Mouse (Mus musculus) intestine, embryonic 14.5 days (tissue): ENCODE results near the gene Hsf2bp. TPM values are rescaled to one million over a fixed set of nuclear protein-coding genes. Genes with fewer than 3 reads are reported as not detected.

Experiments
- ATAC-seq: fragments of 200-750 bp; cut with Nextera tagmentation; replicated peaks from 2 replicates; pipeline ENCODE4 v1.8.0; 2017; ENCODE audit warnings: low read depth, moderate number of reproducible peaks, moderate TSS enrichment, moderate library complexity; ENCODE audit not compliant: low FRiP score, low TSS enrichment
- DNase-seq: peaks from one replicate; pipeline ENCODE4 v3.0.0-alpha.2; 2018; ENCODE audit warnings: low spot score
- H3K27ac ChIP-seq: fragments of 300-500 bp; sonication (generic); 2 replicates; pipeline ENCODE4 v1.5.1; 2014; ENCODE audit warnings: low read depth, mild to moderate bottlenecking, control low read depth
- H3K27me3 ChIP-seq: fragments of 300-500 bp; sonication (generic); replicated peaks from 2 replicates; pipeline ENCODE4 v1.6.1; 2014; ENCODE audit warnings: low read length, control low read depth; ENCODE audit not compliant: control insufficient read depth, insufficient read depth
- H3K36me3 ChIP-seq: fragments of 300-500 bp; sonication (generic); 2 replicates; pipeline ENCODE4 v1.6.1; 2014; ENCODE audit warnings: low read length, control low read depth; ENCODE audit not compliant: control insufficient read depth, insufficient read depth
- H3K4me1 ChIP-seq: fragments of 300-500 bp; sonication (generic); replicated peaks from 2 replicates; pipeline ENCODE4 v1.6.1; 2014; ENCODE audit warnings: low read length, control low read depth, mixed read lengths; ENCODE audit not compliant: control insufficient read depth, insufficient read depth
- H3K4me2 ChIP-seq: fragments of 300-500 bp; sonication (generic); 2 replicates; pipeline ENCODE4 v1.6.1; 2014; ENCODE audit warnings: low read length
- H3K4me3 ChIP-seq: fragments of 300-500 bp; sonication (generic); 2 replicates; pipeline ENCODE4 v1.5.1; 2014; ENCODE audit warnings: low read depth, low read length, control low read depth, mixed read lengths
- H3K9ac ChIP-seq: fragments of 300-500 bp; sonication (generic); 2 replicates; pipeline ENCODE4 v1.6.1; 2014; ENCODE audit warnings: mild to moderate bottlenecking, low read length
- H3K9me3 ChIP-seq: fragments of 300-500 bp; sonication (generic); 2 replicates; pipeline ENCODE4 v1.6.1; 2016; ENCODE audit warnings: low read length, control low read depth; ENCODE audit not compliant: control insufficient read depth
- WGBS: fragments of 180-500 bp; shearing (Covaris S2); extraction: QIAGEN DNeasy Blood & Tissue Kit; methylation state at CpG from one replicate; pipeline ENCODE4 v1.1.7; 2014; 5-methylcytosine and 5-hydroxymethylcytosine counted together
- polyA plus RNA-seq: library from polyadenylated mRNA; unstranded; fragments of >200 nt; fragmentation: Nextera tagmentation; extraction: Ambion mirVana; gene quantifications from 2 replicates; pipeline ENCODE4 v1.2.1, GENCODE M21; 2014

The Hsf2bp gene
- polyA plus RNA-seq, 1 experiment from 2014 or later: 0.39 TPM

GRCm38 (mm10) chr17:31935091-31935830 lies 100.9 kb downstream of the Hsf2bp start:
- Histone ChIP-seq H3K27me3 (no peaks in the 10 kb centered on the region), H3K27ac (no peak overlapping the region), H3K9me3 (no peaks in the 10 kb centered on the region), H3K4me1 (peaks cover 12% of the 10 kb centered on the region; the same call in 1 of the 2 replicates), H3K36me3 (no peaks in the 10 kb centered on the region), H3K4me2 (no peak overlapping the region), H3K9ac (no peak overlapping the region), H3K4me3 (no peak overlapping the region)
- DNase-seq: no peak
- ATAC-seq: no peak
- 80% methylated on average over 6 of the region's 6 CpGs for WGBS

- Histone ChIP-seq H3K4me2 (no peak overlapping the region), H3K27me3 (no peaks in the 10 kb centered on the region), H3K9ac (no peak overlapping the region), H3K36me3 (no peaks in the 10 kb centered on the region), H3K9me3 (no peaks in the 10 kb centered on the region), H3K4me1 (peaks cover 12% of the 10 kb centered on the region; the same call in 1 of the 2 replicates), H3K27ac (no peak overlapping the region), H3K4me3 (no peak overlapping the region)
- ATAC-seq: no peak
- 87% methylated on average over 1 of the region's 1 CpGs for WGBS
- no peak for DNase-seq
Measured at GRCm38 (mm10) chr17:31933956-31934355, 102.2 kb downstream of the Hsf2bp start.

DNA sequence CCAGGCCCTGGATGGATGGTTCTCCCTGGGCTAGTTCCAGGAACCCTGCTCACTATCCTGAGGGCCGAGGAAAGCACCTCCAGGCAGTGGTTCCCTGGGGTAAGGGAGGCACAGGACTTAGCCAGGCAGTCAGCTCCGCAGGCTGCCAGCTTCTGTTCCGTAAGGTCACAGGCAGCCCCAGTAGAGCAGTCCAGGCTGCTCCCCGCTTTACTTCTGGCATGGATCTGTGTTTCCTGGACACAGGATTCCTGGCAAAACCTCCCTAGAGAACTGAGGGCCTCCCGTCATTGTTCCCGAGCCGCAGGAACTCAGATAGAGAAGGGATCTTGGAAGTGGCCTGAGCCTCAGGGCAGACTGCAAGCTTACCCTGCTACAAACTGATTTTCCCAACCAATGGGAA lies 104.7 kb downstream of the Hsf2bp start:
- H3K9me3 ChIP-seq: no peaks in the 10 kb centered on the region
- peak overlapping the region; percentile 5; the same call in 1 of the 2 replicates for H3K9ac ChIP-seq
- H3K4me1 ChIP-seq: 0 out of 2 replicates have a peak, but pooled peaks cover 3% of the 10 kb centered on the region
- H3K27me3 ChIP-seq: no peaks in the 10 kb centered on the region
- DNase-seq: no peak
- H3K36me3 ChIP-seq: no peaks in the 10 kb centered on the region
- no peak overlapping the region for H3K4me2 ChIP-seq
- 60% methylated on average over 7 of the region's 7 CpGs for WGBS
- no peak overlapping the region for H3K4me3 ChIP-seq
- ATAC-seq: no peak
- no peak overlapping the region for H3K27ac ChIP-seq

- no peaks in the 10 kb centered on the region for H3K27me3 ChIP-seq
- H3K4me3 ChIP-seq: no peak overlapping the region
- H3K9ac ChIP-seq: no peak overlapping the region
- DNase-seq: no peak
- no peak overlapping the region for H3K4me2 ChIP-seq
- 0 out of 2 replicates have a peak, but pooled peaks cover 3% of the 10 kb centered on the region for H3K4me1 ChIP-seq
- 0 out of 2 replicates have a peak, but pooled peaks have one; percentile 43 for ATAC-seq
- 59% methylated on average over 13 of the region's 13 CpGs for WGBS
- H3K36me3 ChIP-seq: no peaks in the 10 kb centered on the region
- no peaks in the 10 kb centered on the region for H3K9me3 ChIP-seq
- no peak overlapping the region for H3K27ac ChIP-seq
Measured at GRCm38 (mm10) chr17:31929844-31930715, 106.1 kb downstream of the Hsf2bp start.

DNA sequence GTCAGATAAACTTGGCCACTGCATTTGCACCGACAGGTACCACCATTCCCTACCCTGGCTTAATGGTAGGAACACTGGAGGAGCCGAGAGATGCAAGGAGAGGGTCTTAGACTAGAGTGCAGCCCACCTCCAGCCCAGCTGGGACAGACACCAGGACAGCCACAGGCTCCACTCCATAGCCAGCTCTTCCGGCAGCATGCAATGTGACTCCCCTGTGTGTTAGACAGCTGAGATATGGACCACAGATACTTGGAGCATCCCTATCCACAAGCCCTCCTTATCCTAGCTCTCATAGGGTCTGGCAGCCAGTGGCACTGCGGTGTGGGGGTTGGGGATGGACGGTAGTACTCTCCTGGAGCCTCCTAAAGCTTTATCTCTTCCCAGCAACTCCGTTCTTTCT lies 107.1 kb downstream of the Hsf2bp start:
- H3K4me1 ChIP-seq: 0 out of 2 replicates have a peak, but pooled peaks cover 3% of the 10 kb centered on the region
- DNase-seq (no peak), ATAC-seq (no peak)
- no peak overlapping the region for H3K4me2 ChIP-seq
- no peaks in the 10 kb centered on the region for H3K36me3 ChIP-seq
- H3K27ac ChIP-seq: no peak overlapping the region
- 85% methylated on average over 6 of the region's 6 CpGs for WGBS
- H3K4me3 ChIP-seq: no peak overlapping the region
- H3K9ac ChIP-seq: no peak overlapping the region
- H3K27me3 ChIP-seq: no peaks in the 10 kb centered on the region
- no peaks in the 10 kb centered on the region for H3K9me3 ChIP-seq

GRCm38 (mm10) chr17:31927895-31928626 lies 108.1 kb downstream of the Hsf2bp start:
- Histone ChIP-seq H3K9ac (no peak overlapping the region), H3K4me3 (no peak overlapping the region), H3K4me1 (0 out of 2 replicates have a peak, but pooled peaks cover 3% of the 10 kb centered on the region), H3K36me3 (no peaks in the 10 kb centered on the region), H3K4me2 (no peak overlapping the region), H3K27me3 (no peaks in the 10 kb centered on the region), H3K27ac (no peak overlapping the region), H3K9me3 (no peaks in the 10 kb centered on the region)
- DNase-seq (no peak), ATAC-seq (no peak)
- WGBS: 85% methylated on average over 10 of the region's 10 CpGs

DNA sequence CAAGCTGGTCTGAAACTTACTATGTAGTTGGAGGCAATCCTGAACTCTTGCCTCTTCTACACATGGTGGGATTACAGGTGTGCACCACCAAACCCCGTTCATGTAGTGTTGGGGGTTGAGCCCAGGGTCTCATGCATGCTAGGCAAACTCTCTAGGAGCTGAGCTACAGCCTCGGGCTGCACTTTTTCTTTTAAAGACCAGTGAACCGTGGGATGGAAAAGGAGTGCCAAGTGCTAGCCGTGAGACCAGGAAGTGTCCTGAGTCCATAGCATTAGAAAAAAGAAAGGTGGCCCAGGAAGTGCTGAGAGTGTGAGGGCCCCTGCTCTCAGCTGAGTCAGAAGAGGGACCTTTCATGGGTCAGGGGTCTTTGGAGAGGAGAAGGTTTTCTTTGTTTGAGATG lies 111.9 kb downstream of the Hsf2bp start:
- H3K9ac ChIP-seq: no peak overlapping the region
- no peak overlapping the region for H3K4me2 ChIP-seq
- no peak overlapping the region for H3K27ac ChIP-seq
- H3K4me1 ChIP-seq: peaks cover 4% of the 10 kb centered on the region; the same call in 1 of the 2 replicates
- ATAC-seq (no peak), DNase-seq (no peak)
- no peaks in the 10 kb centered on the region for H3K27me3 ChIP-seq
- WGBS: 69% methylated on average over 4 of the region's 4 CpGs
- no peaks in the 10 kb centered on the region for H3K9me3 ChIP-seq
- no peak overlapping the region for H3K4me3 ChIP-seq
- H3K36me3 ChIP-seq: no peaks in the 10 kb centered on the region

DNA sequence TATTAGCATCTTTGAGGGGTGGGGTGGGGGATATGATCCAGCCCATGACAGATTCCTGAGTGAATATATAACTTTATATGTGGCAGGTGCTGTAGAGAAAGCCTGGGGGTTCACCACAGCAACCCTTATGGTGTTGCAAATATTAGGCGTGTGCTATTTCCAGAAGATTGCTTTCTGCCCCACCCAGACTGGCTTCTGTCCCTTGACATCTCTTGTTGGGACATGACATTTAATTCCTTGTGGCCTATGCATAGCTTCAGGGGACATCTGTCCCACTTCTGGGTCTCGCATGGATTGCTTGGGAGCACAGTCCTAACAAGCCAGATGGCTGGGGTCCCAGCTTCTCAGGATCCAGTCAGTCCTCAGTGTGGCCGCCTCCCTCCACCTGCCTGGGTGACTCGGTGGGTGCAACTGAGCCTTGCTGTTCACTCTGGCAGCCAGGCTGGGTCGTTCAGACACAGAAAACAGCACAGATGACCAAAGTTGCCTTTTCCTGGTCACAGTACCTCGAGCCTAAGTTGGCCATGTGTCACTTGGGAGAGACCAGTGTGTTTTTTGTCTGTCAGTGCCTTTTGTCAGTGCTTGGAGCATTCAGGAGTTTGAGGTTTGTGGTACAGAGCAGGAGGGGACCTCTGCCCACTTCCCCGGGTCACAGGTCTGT lies 112.7 kb downstream of the Hsf2bp start:
- DNase-seq (no peak), ATAC-seq (no peak)
- H3K27me3 ChIP-seq: no peaks in the 10 kb centered on the region
- H3K4me3 ChIP-seq: no peak overlapping the region
- no peak overlapping the region for H3K27ac ChIP-seq
- peaks cover 4% of the 10 kb centered on the region; the same call in 1 of the 2 replicates for H3K4me1 ChIP-seq
- H3K4me2 ChIP-seq: no peak overlapping the region
- no peak overlapping the region for H3K9ac ChIP-seq
- no peaks in the 10 kb centered on the region for H3K36me3 ChIP-seq
- 82% methylated on average over 7 of the region's 7 CpGs for WGBS
- no peaks in the 10 kb centered on the region for H3K9me3 ChIP-seq
